Mouse (Mus musculus) CH12.LX (cell line): ENCODE data around the gene Nr1i3. TPM values are rescaled to one million over a fixed set of nuclear protein-coding genes. Genes with fewer than 3 reads are reported as not detected.

Experiments
- DNase-seq: peaks from one replicate; pipeline ENCODE4 v3.0.0-alpha.2; 2013; ENCODE audit errors: extremely low read depth
- H3K27ac ChIP-seq: 2 replicates; pipeline ENCODE4 v1.5.1; 2012; ENCODE audit warnings: low read depth, mild to moderate bottlenecking, control low read depth, moderate library complexity; ENCODE audit not compliant: insufficient read depth
- H3K27me3 ChIP-seq: replicated peaks from 2 replicates; pipeline ENCODE3; 2012; ENCODE audit warnings: inconsistent platforms
- H3K36me3 ChIP-seq, 2 experiments: replicated peaks in 1 of 2; 2 replicates each; pipeline versions ENCODE3 to v1.6.1; 2012; ENCODE audit warnings: inconsistent platforms in 1 of 2, low read length in 1 of 2, mild to moderate bottlenecking in 1 of 2, mixed read lengths in 1 of 2, moderate library complexity in 1 of 2; ENCODE audit not compliant: control insufficient read depth in 1 of 2, insufficient read depth in 1 of 2
- H3K4me1 ChIP-seq, 2 experiments: 2 replicates each; pipeline ENCODE4 v1.6.1; 2012; ENCODE audit warnings: inconsistent platforms in 1 of 2, moderate library complexity in 1 of 2; ENCODE audit not compliant: insufficient read depth in 2 of 2, control insufficient read depth in 1 of 2
- H3K4me2 ChIP-seq: 2 replicates; pipeline ENCODE4 v1.6.1; 2012; ENCODE audit warnings: low read depth, mild to moderate bottlenecking, control low read depth; ENCODE audit not compliant: poor library complexity, insufficient read depth, severe bottlenecking
- H3K4me3 ChIP-seq, 3 experiments: fragments of 150-350 bp in 1 of 3; sonication (generic) in 1 of 3; replicated peaks in 1 of 3; 2 replicates each; pipeline versions ENCODE3 to v1.5.1; 2011 to 2012; ENCODE audit warnings: low read depth in 2 of 3, low read length in 2 of 3, mild to moderate bottlenecking in 2 of 3, moderate library complexity in 2 of 3, control low read depth in 1 of 3, improper control_type of control experiment in 1 of 3, inconsistent platforms in 1 of 3, mixed read lengths in 1 of 3; ENCODE audit not compliant: poor library complexity in 1 of 3
- H3K79me2 ChIP-seq: replicated peaks from 2 replicates; pipeline ENCODE4 v1.6.1; 2012; ENCODE audit warnings: mild to moderate bottlenecking, moderate library complexity; ENCODE audit not compliant: control insufficient read depth, poor library complexity, insufficient read depth, severe bottlenecking; ENCODE audit errors: extremely low read depth
- H3K9ac ChIP-seq: 2 replicates; pipeline ENCODE4 v1.6.1; 2012; ENCODE audit warnings: low read depth, mild to moderate bottlenecking, control low read depth, moderate library complexity; ENCODE audit not compliant: insufficient read depth
- H3K9me3 ChIP-seq: replicated peaks from 2 replicates; pipeline ENCODE3; 2012; ENCODE audit warnings: low read length, inconsistent platforms, mixed read lengths
- CHD1 ChIP-seq: IDR thresholded peaks from 2 replicates; pipeline ENCODE4 v1.6.1; 2012; ENCODE audit warnings: low read depth, low read length, improper control_type of control experiment, inconsistent platforms
- CTCF ChIP-seq, 2 experiments: IDR thresholded peaks in 1 of 2; conservative IDR thresholded peaks in 1 of 2; 2 replicates each; pipeline ENCODE4 v1.5.1; 2011 to 2012; ENCODE audit warnings: low read depth in 2 of 2, low read length in 2 of 2, improper control_type of control experiment in 1 of 2, inconsistent platforms in 1 of 2, mild to moderate bottlenecking in 1 of 2, moderate library complexity in 1 of 2
- ELF1 ChIP-seq: IDR thresholded peaks from 2 replicates; pipeline ENCODE4 v1.6.1; 2014; ENCODE audit warnings: low read depth, mild to moderate bottlenecking, inconsistent platforms, low read length, improper control_type of control experiment
- GABPA ChIP-seq: IDR thresholded peaks from 2 replicates; pipeline ENCODE4 v1.6.1; 2012; ENCODE audit warnings: low read depth, low read length, improper control_type of control experiment, inconsistent platforms; ENCODE audit not compliant: insufficient replicate concordance
- IRF4 ChIP-seq: IDR thresholded peaks from 2 replicates; pipeline ENCODE4 v1.6.1; 2014; ENCODE audit warnings: low read depth, mild to moderate bottlenecking, inconsistent platforms, low read length, improper control_type of control experiment
- JUND ChIP-seq: conservative IDR thresholded peaks from 2 replicates; pipeline ENCODE4 v1.6.1; 2011; ENCODE audit warnings: low read depth, low read length, improper control_type of control experiment
- MAX ChIP-seq: IDR thresholded peaks from 2 replicates; pipeline ENCODE4 v1.6.1; 2011; ENCODE audit warnings: low read length, improper control_type of control experiment
- MYC ChIP-seq: IDR thresholded peaks from 2 replicates; pipeline ENCODE4 v1.6.1; 2011; ENCODE audit warnings: low read depth, mild to moderate bottlenecking, improper control_type of control experiment, low read length
- NELFE ChIP-seq: IDR thresholded peaks from 2 replicates; pipeline ENCODE4 v1.6.1; 2011; ENCODE audit warnings: low read depth, low read length, improper control_type of control experiment
- NRF1 ChIP-seq: IDR thresholded peaks from 2 replicates; pipeline ENCODE4 v1.6.1; 2014; ENCODE audit warnings: low read depth, mild to moderate bottlenecking, inconsistent platforms, low read length, improper control_type of control experiment, moderate library complexity
- RAD21 ChIP-seq: IDR thresholded peaks from 2 replicates; pipeline ENCODE4 v1.6.1; 2011; ENCODE audit warnings: low read depth, mild to moderate bottlenecking, low read length, improper control_type of control experiment, moderate library complexity
- SIN3A ChIP-seq: IDR thresholded peaks from 2 replicates; pipeline ENCODE4 v1.6.1; 2012; ENCODE audit warnings: low read length, improper control_type of control experiment, inconsistent platforms
- SMC3 ChIP-seq: IDR thresholded peaks from 2 replicates; pipeline ENCODE4 v1.6.1; 2011; ENCODE audit warnings: low read depth, low read length, improper control_type of control experiment
- TCF12 ChIP-seq: IDR thresholded peaks from 2 replicates; pipeline ENCODE4 v1.6.1; 2014; ENCODE audit warnings: low read depth, mild to moderate bottlenecking, inconsistent platforms, low read length, improper control_type of control experiment
- USF1 ChIP-seq: IDR thresholded peaks from 2 replicates; pipeline ENCODE4 v1.6.1; 2014; ENCODE audit warnings: low read depth, mild to moderate bottlenecking, inconsistent platforms, low read length, improper control_type of control experiment
- USF2 ChIP-seq: conservative IDR thresholded peaks from 2 replicates; pipeline ENCODE4 v1.6.1; 2011; ENCODE audit warnings: low read depth, low read length, improper control_type of control experiment
- ZC3H11A ChIP-seq: IDR thresholded peaks from 2 replicates; pipeline ENCODE4 v1.6.1; 2012; ENCODE audit warnings: low read depth, mild to moderate bottlenecking, inconsistent platforms, low read length, improper control_type of control experiment
- ZNF384 ChIP-seq: IDR thresholded peaks from 2 replicates; pipeline ENCODE4 v1.6.1; 2012; ENCODE audit warnings: low read depth, low read length, improper control_type of control experiment, inconsistent platforms
- dilution Hi-C: fragments of 300-500 bp; cut with MboI; formaldehyde crosslinking; loops from 2 replicates; pipeline ENCODE4 v1.14.3; 2020; ENCODE audit warnings: low sequenced_read_pairs; ENCODE audit not compliant: extremely low pct_unique_long_range_greater_than_20kb, extremely low pct_ligation_motif_present
- in situ Hi-C: fragments of 300-500 bp; cut with MboI; formaldehyde crosslinking; loops from 3 replicates; pipeline ENCODE4 v1.14.3; 2019; ENCODE audit warnings: low sequenced_read_pairs, low pct_ligation_motif_present, low pct_unique_long_range_greater_than_20kb, mixed read lengths
- polyA plus RNA-seq: library from polyadenylated mRNA; unstranded; fragments of >175 nt; gene quantifications from 2 replicates; pipeline ENCODE4 v1.2.1, GENCODE M21; 2012; ENCODE audit warnings: low read depth; ENCODE audit not compliant: insufficient read length
- total RNA-seq, 2 experiments: library from RNA; depleted of rRNA; stranded (reverse); fragments of 300-350 nt in 1 of 2; fragments of >200 nt in 1 of 2; gene quantifications; 2 replicates each; pipeline ENCODE4 v1.2.3; 2012 to 2014

The Nr1i3 gene
- 1.2 and 1.6 TPM in 2 replicates for total RNA-seq (2012; rRNA removed)
- not detected in 2 replicates for total RNA-seq (2014; rRNA removed)
- 0.10 and 0.23 TPM in 2 replicates for polyA plus RNA-seq

GRCm38 (mm10) chr1:171213801-171214496 is at the start of gene Nr1i3:
Gene Nr1i3, plus strand, starts transcription at chr1:171213970.
- DNase-seq = no peak
- in situ Hi-C loops = loop anchor here (5.0 kb wide), 1 partner anchor 37 kb away; no protein-coding TSS in a partner anchor
- TF ChIP-seq MYC (no peak), ELF1 (no peak), JUND (no peak), SIN3A (no peak), CTCF (conservative IDR thresholded peaks at IDR 0.05 in 1 of 2, IDR thresholded peaks at IDR 0.05 in 1 of 2; ENCODE audit: low read depth in 2 of 2, low read length in 2 of 2) (no peak), RAD21 (no peak), USF1 (no peak), USF2 (no peak), NELFE (no peak), ZC3H11A (no peak), CHD1 (no peak), GABPA (no peak), IRF4 (no peak)
- no peak within 1 kb of the TSS for H3K9ac ChIP-seq
- no peaks in the 10 kb centered on the region for H3K79me2 ChIP-seq
- peaks cover 2 to 10% of the 10 kb centered on the region in 2 experiments; a peak in 2 of 4 replicates for H3K4me1 ChIP-seq
- dilution Hi-C loops = no loop called here
- H3K36me3 ChIP-seq = peaks cover 4 to 16% of the 10 kb centered on the region in 2 experiments
- no peaks in the 10 kb centered on the region for H3K9me3 ChIP-seq
- H3K4me2 ChIP-seq = no peak within 1 kb of the TSS
- peaks cover 19% of the 10 kb centered on the region for H3K27me3 ChIP-seq
- H3K27ac ChIP-seq = no peak within 1 kb of the TSS
- H3K4me3 ChIP-seq = no peak within 1 kb of the TSS

GRCm38 (mm10) chr1:171164258-171164657 is 49.5 kb upstream of the Nr1i3 start:
- Histone ChIP-seq H3K9me3 (no peaks in the 10 kb centered on the region), H3K9ac (no peak overlapping the region; the same call in 1 of the 2 replicates), H3K27me3 (peaks cover 10% of the 10 kb centered on the region), H3K4me1 (peaks cover 0 to 3% of the 10 kb centered on the region in 2 experiments; a peak in 2 of 4 replicates), H3K27ac (no peak overlapping the region), H3K4me2 (no peak overlapping the region; the same call in 1 of the 2 replicates), H3K4me3 (no peak overlapping the region), H3K79me2 (no peaks in the 10 kb centered on the region), H3K36me3 (no peaks in the 10 kb centered on the region)
- in situ Hi-C loops (no loop called here), dilution Hi-C loops (no loop called here)
- peak in 1 of 2 experiments; percentile 74; a peak in 3 of 4 replicates for TF ChIP-seq CTCF (conservative IDR thresholded peaks at IDR 0.05 in 1 of 2, IDR thresholded peaks at IDR 0.05 in 1 of 2; ENCODE audit: low read depth in 2 of 2, low read length in 2 of 2)
- no peak for TF ChIP-seq ZC3H11A
- TF ChIP-seq TCF12 = no peak
- TF ChIP-seq MAX = no peak
- peak; percentile 54 for TF ChIP-seq RAD21
- TF ChIP-seq ZNF384 = peak; percentile 66
- no peak for TF ChIP-seq NRF1
- no peak for TF ChIP-seq SIN3A
- TF ChIP-seq SMC3 = peak; percentile 53
- DNase-seq = peak; percentile 39
